Mouse (Mus musculus) thymus, adult 2 months (tissue): ENCODE measurements around the gene Cdk1.

Experiments
- CTCF ChIP-seq: fragments of 200-500 bp; IDR thresholded peaks from 2 replicates; pipeline ENCODE4 v1.5.1; 2012; ENCODE audit warnings: mild to moderate bottlenecking, control low read depth, low read length, moderate library complexity, borderline replicate concordance; ENCODE audit not compliant: control insufficient read depth, poor library complexity, insufficient read depth; ENCODE audit errors: extremely low read depth
- POLR2A ChIP-seq: fragments of 200-500 bp; IDR thresholded peaks from 2 replicates; pipeline ENCODE4 v1.6.1; 2012; ENCODE audit warnings: mild to moderate bottlenecking, low read length, control low read depth, moderate library complexity; ENCODE audit not compliant: control insufficient read depth, poor library complexity, insufficient read depth; ENCODE audit errors: extremely low read depth

DNA sequence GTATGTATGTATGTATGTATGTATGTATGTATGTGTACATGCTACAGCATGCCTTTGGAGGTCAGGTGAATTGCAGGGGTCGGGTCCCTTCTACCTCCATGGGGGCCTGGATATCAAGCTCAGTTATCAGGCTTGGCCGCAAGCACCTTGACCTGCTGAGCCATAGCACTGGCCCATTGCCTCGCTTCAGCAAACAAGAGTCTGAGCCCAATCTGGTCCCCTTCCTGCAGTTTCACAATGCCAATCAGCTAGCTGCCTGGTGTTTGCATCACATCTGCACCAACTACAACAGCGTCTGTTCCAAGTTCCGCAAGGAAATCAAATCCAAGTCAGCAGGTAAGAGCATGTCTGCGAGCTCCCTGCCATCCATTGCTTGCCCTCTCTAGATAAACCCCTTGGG is 64.0 kb downstream of the Cdk1 start:
- TF ChIP-seq CTCF (no peak), POLR2A (no peak)
